8 mouse cellular contexts compared by ENCODE assay signal in the genomic region with DNA sequence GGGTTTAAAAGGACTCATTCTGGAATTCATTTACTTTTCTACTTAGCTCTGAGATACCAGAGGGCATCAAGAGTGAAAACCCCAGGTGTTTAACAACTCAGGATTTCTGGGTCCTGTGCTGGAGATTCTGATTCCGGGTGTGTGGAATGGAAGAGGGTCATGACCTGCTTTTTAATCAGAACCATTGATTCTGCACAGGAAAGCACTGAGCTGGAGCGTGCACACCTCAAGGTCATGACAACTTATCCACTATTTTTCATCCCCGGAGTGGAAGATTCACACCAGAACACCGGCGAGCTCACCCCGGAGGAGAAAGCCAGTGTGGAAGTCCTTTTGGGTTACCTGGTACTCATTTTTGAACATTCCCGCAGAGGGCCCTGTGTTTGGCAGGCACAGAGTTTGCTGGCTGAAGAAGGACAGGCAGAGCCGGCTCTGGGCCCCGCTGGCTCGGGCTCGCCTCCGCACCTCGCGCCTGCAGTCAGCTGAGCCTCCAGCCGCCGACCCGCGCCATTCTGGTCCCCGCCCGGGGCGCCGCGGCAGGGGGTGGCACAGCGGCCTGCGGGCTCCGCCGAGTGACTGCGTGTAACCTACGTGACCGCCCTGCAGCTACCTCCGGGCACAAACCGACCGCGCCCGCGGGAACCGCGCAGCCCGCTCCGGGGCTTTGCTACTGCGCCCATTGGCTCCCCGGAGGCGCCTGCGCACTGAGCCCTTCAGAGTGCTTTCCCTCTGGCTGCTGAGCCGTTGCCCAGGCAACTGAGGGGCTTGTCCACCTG. TPM values are rescaled to one million over a fixed set of nuclear protein-coding genes. Genes with fewer than 3 reads are reported as not detected.
DNase-seq lines count a peak whose midpoint lies in the region; ATAC-seq and TF ChIP-seq lines count a peak whose summit lies in the region.

4930452B06Rik (minus strand) TSS at position 605 of the 776 bp plus-strand sequence.

- under 1% methylated on average over 44 of the region's 45 CpGs for WGBS in hindbrain, postnatal 0 days

- TF ChIP-seq CTCF in hindbrain, postnatal 0 days (IDR thresholded peaks at IDR 0.05; ENCODE audit: low read depth): no peak

- no peaks in the 10 kb centered on the region for H3K27me3 ChIP-seq in hindbrain, postnatal 0 days (ENCODE audit: insufficient read depth, low read length)

- H3K9me3 ChIP-seq in hindbrain, postnatal 0 days (ENCODE audit: low read length): no peaks in the 10 kb centered on the region

- DNase-seq in WW6 (ENCODE audit: low read depth, low spot score): peak; percentile 83
- peak; percentile 63 to 69 for DNase-seq in cerebellum, postnatal 36 days
- DNase-seq in gastrocnemius, postnatal 10 days: peak; percentile 69
- DNase-seq in hindbrain, postnatal 0 days (ENCODE audit: low spot score): peak; percentile 90
- peak; percentile 76 to 87 for DNase-seq in left cerebral cortex, adult 18-20 months (ENCODE audit: low spot score in 2 of 2)
- peak; percentile 73 for DNase-seq in lung, postnatal 25 days (ENCODE audit: low spot score)
- peak; percentile 87 for DNase-seq in right cerebral cortex, postnatal 14 days
- DNase-seq in urinary bladder, postnatal 4 days (ENCODE audit: low spot score in 2 of 2): peak; percentile 73 to 79

- H3K4me3 ChIP-seq in hindbrain, postnatal 0 days (ENCODE audit: low read length): peak within 1 kb of the TSS; percentile 61

- peak within 1 kb of the TSS; percentile 74 for H3K9ac ChIP-seq in hindbrain, postnatal 0 days (replicated peaks; ENCODE audit: low read length)

- H3K27ac ChIP-seq in hindbrain, postnatal 0 days: peak within 1 kb of the TSS; percentile 69

- peak; percentile 98 for ATAC-seq in hindbrain, postnatal 0 days

- no peaks in the 10 kb centered on the region for H3K4me1 ChIP-seq in hindbrain, postnatal 0 days (ENCODE audit: insufficient read depth, low read length)

- peak within 1 kb of the TSS; percentile 86 for H3K4me2 ChIP-seq in hindbrain, postnatal 0 days (ENCODE audit: low read depth, low read length)

- no peaks in the 10 kb centered on the region for H3K36me3 ChIP-seq in hindbrain, postnatal 0 days (ENCODE audit: insufficient read depth, low read length)

RNA-seq across cellular contexts. Expression of gene 4930452B06Rik, which starts in this region (rescaled TPM):
- total RNA-seq in gastrocnemius, postnatal 10 days (2021): 1 to 10 TPM in 1 of 2 experiments, under 1 TPM in 1; 0.87 to 1.5 TPM
- total RNA-seq in hindbrain, postnatal 0 days (2014; rRNA removed): 9.0 and 10.7 TPM in 2 replicates
- 7.3 and 8.9 TPM in 2 replicates for polyA plus RNA-seq in hindbrain, postnatal 0 days (2015; fragmentation: Nextera tagmentation; extraction: Ambion mirVana)
- 10 to 100 TPM; 11.0 to 11.1 TPM for total RNA-seq in left cerebral cortex, adult 18-20 months (2021)

Comparison
In these comparisons a context has a peak if more than half of its experiments do, and no peak if none do; other contexts are left out.
1. Peak in every context shown above with its lines: DNase-seq, ATAC-seq, H3K4me3 ChIP-seq and H3K27ac ChIP-seq.